Mouse (Mus musculus) forebrain, embryonic 12.5 days (tissue): Measurements from ENCODE around the gene Atp7a. TPM values are rescaled to one million over a fixed set of nuclear protein-coding genes. Genes with fewer than 3 reads are reported as not detected.

Experiments used
- ATAC-seq: fragments of 200-750 bp; cut with Nextera tagmentation; 2 replicates; pipeline ENCODE4 v1.8.0; 2017; ENCODE audit warnings: moderate TSS enrichment; ENCODE audit not compliant: low FRiP score
- H3K27ac ChIP-seq: fragments of 300-500 bp; sonication (generic); 2 replicates; pipeline ENCODE4 v1.5.1; 2016; ENCODE audit warnings: mild to moderate bottlenecking
- H3K27me3 ChIP-seq: fragments of 300-500 bp; sonication (generic); 2 replicates; pipeline ENCODE4 v1.6.1; 2016; ENCODE audit warnings: mild to moderate bottlenecking
- H3K36me3 ChIP-seq: fragments of 300-500 bp; sonication (generic); replicated peaks from 2 replicates; pipeline ENCODE4 v1.6.1; 2016; ENCODE audit warnings: mild to moderate bottlenecking
- H3K4me1 ChIP-seq: fragments of 300-500 bp; sonication (generic); 2 replicates; pipeline ENCODE4 v1.6.1; 2016
- H3K4me2 ChIP-seq: fragments of 300-500 bp; sonication (generic); 2 replicates; pipeline ENCODE4 v1.6.1; 2016; ENCODE audit warnings: mild to moderate bottlenecking, moderate library complexity
- H3K4me3 ChIP-seq: fragments of 300-500 bp; sonication (generic); replicated peaks from 2 replicates; pipeline ENCODE4 v1.5.1; 2016; ENCODE audit warnings: mild to moderate bottlenecking
- H3K9ac ChIP-seq: fragments of 300-500 bp; sonication (generic); 2 replicates; pipeline ENCODE4 v1.6.1; 2016; ENCODE audit warnings: mild to moderate bottlenecking
- H3K9me3 ChIP-seq: fragments of 300-500 bp; sonication (generic); 2 replicates; pipeline ENCODE4 v1.6.1; 2016
- WGBS: fragments of 180-500 bp; shearing (Covaris S2); methylation state at CpG from one replicate; pipeline ENCODE4 v1.1.7; 2016; 5-methylcytosine and 5-hydroxymethylcytosine counted together
- polyA plus RNA-seq: library from polyadenylated mRNA; unstranded; fragments of >200 nt; fragmentation: Nextera tagmentation; extraction: Ambion mirVana; gene quantifications from 2 replicates; pipeline ENCODE4 v1.2.1, GENCODE M21; 2016

The Atp7a gene
- polyA plus RNA-seq, 1 experiment from 2014 or later, result 24.8 TPM

DNA sequence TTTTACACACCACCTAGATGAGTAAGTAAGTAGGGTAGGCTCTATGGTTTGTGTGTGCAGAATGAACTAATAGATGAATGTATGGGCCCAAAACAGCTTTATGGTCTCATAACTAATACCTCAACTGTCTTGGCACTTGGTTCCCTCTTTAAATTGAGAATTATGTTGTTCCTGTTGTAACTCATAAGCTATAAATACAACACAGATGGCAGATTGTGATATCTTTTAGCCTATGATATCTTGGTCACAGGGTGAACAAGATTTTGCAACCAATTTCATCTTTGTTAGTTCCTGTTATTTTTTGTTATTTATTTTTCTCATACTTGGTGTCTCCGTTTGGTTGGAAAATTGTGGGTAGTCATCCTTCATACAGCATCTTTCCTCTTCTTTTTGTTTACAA is 121.1 kb downstream of the Atp7a start:
- no peak for ATAC-seq
- H3K27ac ChIP-seq, result no peak overlapping the region
- no peaks in the 10 kb centered on the region for H3K36me3 ChIP-seq
- WGBS, result 89% methylated on average over 1 of the region's 1 CpGs
- no peak overlapping the region for H3K4me3 ChIP-seq
- no peaks in the 10 kb centered on the region for H3K27me3 ChIP-seq
- no peaks in the 10 kb centered on the region for H3K9me3 ChIP-seq
- no peaks in the 10 kb centered on the region for H3K4me1 ChIP-seq
- H3K9ac ChIP-seq, result no peak overlapping the region
- no peak overlapping the region for H3K4me2 ChIP-seq

DNA sequence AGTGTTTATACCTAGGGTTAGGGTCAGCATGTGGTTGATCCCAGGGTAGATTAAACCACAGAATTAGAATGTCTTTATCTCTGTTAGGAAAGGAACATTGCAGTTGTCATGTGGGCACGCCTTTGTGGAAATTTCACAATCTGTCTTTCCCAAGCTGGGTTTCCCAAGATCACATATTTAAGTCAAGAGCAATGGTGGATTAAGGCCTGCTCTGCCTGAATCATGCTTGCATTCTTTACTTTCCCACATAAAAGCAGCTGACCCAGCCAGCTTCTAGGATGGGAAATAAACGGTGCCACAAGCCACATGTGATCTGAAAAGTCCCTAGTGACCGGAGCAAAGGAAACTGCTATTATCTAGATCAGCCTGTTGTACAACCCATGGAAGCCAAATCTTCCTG is 122.4 kb downstream of the Atp7a start:
- no peaks in the 10 kb centered on the region for H3K9me3 ChIP-seq
- no peak overlapping the region for H3K27ac ChIP-seq
- H3K9ac ChIP-seq, result no peak overlapping the region
- no peak overlapping the region for H3K4me3 ChIP-seq
- ATAC-seq, result no peak
- H3K4me1 ChIP-seq, result no peaks in the 10 kb centered on the region
- H3K4me2 ChIP-seq, result no peak overlapping the region
- no peaks in the 10 kb centered on the region for H3K27me3 ChIP-seq
- no peaks in the 10 kb centered on the region for H3K36me3 ChIP-seq
- WGBS, result 73% methylated on average over 3 of the region's 3 CpGs

- Histone ChIP-seq H3K4me3 (no peak overlapping the region), H3K36me3 (no peaks in the 10 kb centered on the region), H3K27ac (no peak overlapping the region), H3K4me1 (no peaks in the 10 kb centered on the region), H3K9ac (no peak overlapping the region), H3K4me2 (no peak overlapping the region), H3K9me3 (no peaks in the 10 kb centered on the region), H3K27me3 (no peaks in the 10 kb centered on the region)
- ATAC-seq, result no peak
These were observed 127.1 kb downstream of the Atp7a start for GRCm38 (mm10) chrX:106154180-106154586.

DNA sequence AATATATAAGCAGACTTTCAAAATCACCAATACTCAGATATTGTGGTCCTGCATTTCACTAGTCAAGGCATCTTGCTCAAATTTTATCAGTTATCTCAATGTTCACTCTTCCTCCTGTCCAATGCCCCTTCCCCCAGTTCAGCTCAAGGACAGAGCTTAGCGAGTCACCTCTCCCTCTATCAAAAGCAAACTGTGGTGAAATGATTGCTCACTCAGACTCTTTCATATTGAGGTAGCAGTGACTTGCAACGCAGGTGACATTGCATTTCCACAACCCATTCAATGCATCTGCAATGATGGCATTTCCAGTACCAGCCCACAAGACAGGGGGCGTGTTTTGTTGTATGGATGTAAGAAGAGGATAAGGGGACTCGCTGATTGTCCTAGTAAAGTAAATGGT is 128.8 kb downstream of the Atp7a start:
- no peak for ATAC-seq
- no peak overlapping the region for H3K9ac ChIP-seq
- no peaks in the 10 kb centered on the region for H3K4me1 ChIP-seq
- H3K9me3 ChIP-seq, result no peaks in the 10 kb centered on the region
- H3K27me3 ChIP-seq, result no peaks in the 10 kb centered on the region
- WGBS, result 87% methylated on average over 4 of the region's 4 CpGs
- no peak overlapping the region for H3K4me3 ChIP-seq
- H3K27ac ChIP-seq, result no peak overlapping the region
- no peak overlapping the region for H3K4me2 ChIP-seq
- no peaks in the 10 kb centered on the region for H3K36me3 ChIP-seq

DNA sequence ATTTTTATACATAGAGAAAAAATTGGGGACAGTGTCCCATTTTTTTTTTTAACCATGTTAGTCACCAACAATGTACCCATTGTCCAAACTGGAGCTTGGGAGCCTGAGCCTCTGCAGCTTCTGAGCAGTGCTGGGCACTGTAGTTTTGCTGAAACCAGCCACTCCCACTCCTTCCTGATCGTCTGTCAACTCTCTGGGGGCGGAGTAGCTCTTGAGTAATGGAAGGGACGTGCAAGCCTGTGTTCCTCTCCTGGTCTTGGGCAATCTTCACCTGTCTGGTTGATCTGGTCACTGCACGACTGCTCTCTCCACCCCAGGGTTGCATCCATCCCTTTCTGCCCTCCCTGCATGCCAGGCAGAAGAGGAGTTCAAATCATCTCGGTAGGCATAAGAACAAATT is 136.9 kb downstream of the Atp7a start:
- Histone ChIP-seq H3K36me3 (no peaks in the 10 kb centered on the region), H3K9me3 (no peaks in the 10 kb centered on the region), H3K27me3 (no peaks in the 10 kb centered on the region), H3K27ac (no peak overlapping the region), H3K9ac (no peak overlapping the region), H3K4me3 (no peak overlapping the region), H3K4me2 (no peak overlapping the region), H3K4me1 (no peaks in the 10 kb centered on the region)
- WGBS, result 72% methylated on average over 5 of the region's 5 CpGs
- ATAC-seq, result no peak

GRCm38 (mm10) chrX:106164555-106164954 is 137.5 kb downstream of the Atp7a start:
- WGBS, result 71% methylated on average over 5 of the region's 5 CpGs
- Histone ChIP-seq H3K36me3 (no peaks in the 10 kb centered on the region), H3K9ac (no peak overlapping the region), H3K27ac (no peak overlapping the region), H3K9me3 (no peaks in the 10 kb centered on the region), H3K4me1 (no peaks in the 10 kb centered on the region), H3K27me3 (no peaks in the 10 kb centered on the region), H3K4me2 (no peak overlapping the region), H3K4me3 (no peak overlapping the region)
- no peak for ATAC-seq

- Histone ChIP-seq H3K36me3 (no peaks in the 10 kb centered on the region), H3K4me2 (no peak overlapping the region), H3K9ac (no peak overlapping the region), H3K27ac (no peak overlapping the region), H3K27me3 (no peaks in the 10 kb centered on the region), H3K4me1 (no peaks in the 10 kb centered on the region), H3K9me3 (no peaks in the 10 kb centered on the region), H3K4me3 (no peak overlapping the region)
- 89% methylated on average over 1 of the region's 1 CpGs for WGBS
- ATAC-seq, result no peak
These were observed 138.0 kb downstream of the Atp7a start for GRCm38 (mm10) chrX:106165089-106165488.

DNA sequence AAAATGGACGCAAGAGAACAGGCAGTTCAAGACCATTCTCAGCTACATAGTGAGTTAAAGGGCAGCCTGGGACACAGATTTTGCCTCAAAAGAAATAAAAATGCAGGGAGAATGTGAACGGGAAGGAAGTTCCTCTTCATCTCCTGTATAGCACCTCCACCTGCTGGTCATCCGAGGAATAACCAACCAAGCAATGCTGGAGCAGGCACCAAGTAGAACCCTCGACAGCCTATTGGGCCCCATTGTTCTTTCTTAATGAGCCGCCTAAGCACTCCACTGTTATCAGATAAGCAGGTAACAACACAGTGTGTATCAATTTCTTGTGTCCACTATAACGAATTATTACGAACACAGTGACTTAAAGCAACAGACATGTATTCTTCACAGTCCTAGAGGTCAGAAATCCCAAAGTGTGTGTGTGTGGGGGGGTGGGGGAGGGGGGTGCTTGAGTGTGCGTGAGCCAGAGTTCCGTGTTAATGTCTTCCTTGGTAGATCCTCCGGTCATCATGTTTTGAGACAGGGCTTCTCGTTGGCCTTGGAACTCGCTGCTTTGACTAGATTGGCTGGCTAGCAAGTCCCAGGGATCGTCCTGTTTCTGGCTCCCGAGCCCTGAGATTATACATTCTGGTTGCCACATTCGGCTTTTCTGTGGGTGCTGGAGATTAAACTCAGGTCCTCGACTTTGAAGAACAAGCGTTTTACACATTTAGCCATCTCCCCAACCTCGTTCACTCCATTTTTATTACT is 144.2 kb downstream of the Atp7a start:
- 26% methylated on average over 18 of the region's 18 CpGs for WGBS
- no peaks in the 10 kb centered on the region for H3K36me3 ChIP-seq
- H3K9me3 ChIP-seq, result no peaks in the 10 kb centered on the region
- peak overlapping the region; percentile 47 for H3K4me2 ChIP-seq
- peak; percentile 90 for ATAC-seq
- H3K27me3 ChIP-seq, result no peaks in the 10 kb centered on the region
- no peak overlapping the region for H3K27ac ChIP-seq
- H3K9ac ChIP-seq, result 0 out of 2 replicates have a peak overlapping the region, but pooled peaks have one; percentile 12
- H3K4me1 ChIP-seq, result no peaks in the 10 kb centered on the region
- H3K4me3 ChIP-seq, result peak overlapping the region; percentile 28

GRCm38 (mm10) chrX:106171853-106172154 is 144.7 kb downstream of the Atp7a start:
- Histone ChIP-seq H3K9ac (no peak overlapping the region), H3K4me1 (no peaks in the 10 kb centered on the region), H3K27ac (no peak overlapping the region), H3K4me2 (peak overlapping the region; percentile 47; the same call in 1 of the 2 replicates), H3K9me3 (no peaks in the 10 kb centered on the region), H3K36me3 (no peaks in the 10 kb centered on the region), H3K4me3 (no peak overlapping the region; the same call in 1 of the 2 replicates), H3K27me3 (no peaks in the 10 kb centered on the region)
- no peak for ATAC-seq
- WGBS, result 61% methylated on average over 6 of the region's 6 CpGs

Other genes starting within 250 kb of the Atp7a start
- gene Atrx, start 97.9 kb upstream of the Atp7a start, polyA plus RNA-seq, result 245 and 253 TPM in 2 replicates
- 33.5 and 38.3 TPM in 2 replicates for gene Magt1, start 15.4 kb upstream of the Atp7a start, polyA plus RNA-seq
- gene Cox7b, start 11.6 kb upstream of the Atp7a start, polyA plus RNA-seq, result 284 and 287 TPM in 2 replicates
- gene Tlr13, start 115.9 kb downstream of the Atp7a start, polyA plus RNA-seq, result 0.08 and 0.17 TPM in 2 replicates
- gene Pgk1, start 159.8 kb downstream of the Atp7a start, polyA plus RNA-seq, result 369 and 371 TPM in 2 replicates
- gene Taf9b, start 193.9 kb downstream of the Atp7a start, polyA plus RNA-seq, result 14.2 and 14.8 TPM in 2 replicates
- gene Fnd3c2, start 228.1 kb downstream of the Atp7a start, polyA plus RNA-seq, result not detected in 2 replicates